Mouse (Mus musculus) neural tube, embryonic 10.5 days (tissue): Measurements from ENCODE around the gene Pkig.

ENCODE experiments used
- DNase-seq: peaks from one replicate; pipeline ENCODE4 v3.0.0-alpha.2; 2017; ENCODE audit warnings: low spot score; ENCODE audit errors: extremely low spot score

Pkig gene

GRCm38 (mm10) chr2:163749647-163750611 is 91.7 kb downstream of the Pkig start, which contains the start of gene Ada:
Ada (minus strand) TSS chr2:163750239.
- peak; percentile 70 for DNase-seq

- DNase-seq: no peak
Observed at GRCm38 (mm10) chr2:163754228-163754627, 96.0 kb downstream of the Pkig start.

GRCm38 (mm10) chr2:163756723-163757122 is 98.5 kb downstream of the Pkig start:
- DNase-seq: no peak

- DNase-seq: no peak
Observed at GRCm38 (mm10) chr2:163758146-163758545, 100.0 kb downstream of the Pkig start.

- no peak for DNase-seq
Observed at GRCm38 (mm10) chr2:163760589-163760988, 102.4 kb downstream of the Pkig start.

GRCm38 (mm10) chr2:163761402-163761801 is 103.2 kb downstream of the Pkig start:
- no peak for DNase-seq

- DNase-seq: no peak
Observed at GRCm38 (mm10) chr2:163766261-163766660, 108.1 kb downstream of the Pkig start.

- no peak for DNase-seq
Observed at GRCm38 (mm10) chr2:163766890-163767289, 108.7 kb downstream of the Pkig start.

- no peak for DNase-seq
Observed at GRCm38 (mm10) chr2:163770731-163771130, 112.5 kb downstream of the Pkig start.
